Mouse (Mus musculus) megakaryocyte, embryonic 14.5 days (primary cell): Measurements from ENCODE around the gene Lrpprc.

Source experiments
- FLI1 ChIP-seq: IDR thresholded peaks from 2 replicates; pipeline ENCODE4 v1.6.1; 2012; ENCODE audit warnings: low read length, inconsistent platforms, mixed read lengths
- GATA1 ChIP-seq: IDR thresholded peaks from 3 replicates; pipeline ENCODE4 v1.6.1; 2012; ENCODE audit warnings: mixed read lengths, low read length, inconsistent platforms, borderline replicate concordance

GRCm38 (mm10) chr17:84747212-84747611 is 43.4 kb downstream of the Lrpprc start:
- TF ChIP-seq GATA1 (no peak), FLI1 (no peak)
